Mouse (Mus musculus): ENCODE data around the gene Ube2l3. TPM values are rescaled to one million over a fixed set of nuclear protein-coding genes. Genes with fewer than 3 reads are reported as not detected.

Gene Ube2l3
- polyA plus RNA-seq, 1 experiment from 2014 or later = 316 TPM

DNA sequence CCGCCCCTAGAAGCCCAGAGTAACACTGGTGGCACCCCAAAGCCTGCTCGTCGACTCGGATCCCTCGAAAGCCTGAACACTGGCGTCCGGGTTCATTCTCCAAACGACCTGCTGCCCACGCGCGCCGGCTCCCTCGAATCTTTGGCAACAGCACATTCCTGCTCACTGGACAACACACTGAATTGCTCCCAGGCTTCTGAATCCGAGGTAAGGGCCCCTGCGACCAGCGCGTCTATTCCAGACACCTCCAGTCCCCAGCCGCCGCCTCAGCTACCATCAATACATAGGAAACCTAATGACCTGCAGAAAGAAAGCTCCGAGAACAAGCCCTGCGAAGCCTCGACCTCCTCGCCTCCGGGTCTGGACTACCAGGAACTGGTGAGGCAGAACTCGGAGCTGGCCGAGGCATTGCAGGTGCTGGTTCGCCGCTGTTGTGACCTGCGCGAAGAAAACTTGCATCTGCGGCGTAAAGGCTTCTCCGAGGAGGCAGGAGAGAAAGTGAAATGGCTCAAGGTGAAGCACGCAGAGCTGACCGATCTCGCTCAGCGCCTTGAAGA, 7.0 kb upstream of the Ube2l3 start:
- peak overlapping the region; percentile 59 for H3K4me3 ChIP-seq (replicated peaks; ENCODE audit: low read depth, low read length)
- peak overlapping the region; percentile 99 for H3K4me2 ChIP-seq (ENCODE audit: low read length)
- DNase-seq (ENCODE audit: low spot score) = no peak
- 0 out of 2 replicates have a peak, but pooled peaks cover 4% of the 10 kb centered on the region for H3K27me3 ChIP-seq (ENCODE audit: insufficient read depth, low read length)
- peak overlapping the region; percentile 28; the same call in 1 of the 2 replicates for H3K27ac ChIP-seq
- H3K36me3 ChIP-seq (ENCODE audit: insufficient read depth, low read length) = no peaks in the 10 kb centered on the region
- 1% methylated on average over 37 of the region's 37 CpGs for WGBS
- 0 out of 2 replicates have a peak, but pooled peaks have one; percentile 2 for ATAC-seq (replicated peaks; ENCODE audit: low FRiP score, low read depth)
- H3K9ac ChIP-seq (ENCODE audit: low read depth, low read length) = peak overlapping the region; percentile 2; the same call in 1 of the 2 replicates
- H3K4me1 ChIP-seq (replicated peaks; ENCODE audit: insufficient read depth, low read length) = peaks cover 9% of the 10 kb centered on the region; the same call in 1 of the 2 replicates
- no peaks in the 10 kb centered on the region for H3K9me3 ChIP-seq (replicated peaks; ENCODE audit: low read length)
- TF ChIP-seq CTCF (IDR thresholded peaks at IDR 0.05; ENCODE audit: low read depth) = no peak

DNA sequence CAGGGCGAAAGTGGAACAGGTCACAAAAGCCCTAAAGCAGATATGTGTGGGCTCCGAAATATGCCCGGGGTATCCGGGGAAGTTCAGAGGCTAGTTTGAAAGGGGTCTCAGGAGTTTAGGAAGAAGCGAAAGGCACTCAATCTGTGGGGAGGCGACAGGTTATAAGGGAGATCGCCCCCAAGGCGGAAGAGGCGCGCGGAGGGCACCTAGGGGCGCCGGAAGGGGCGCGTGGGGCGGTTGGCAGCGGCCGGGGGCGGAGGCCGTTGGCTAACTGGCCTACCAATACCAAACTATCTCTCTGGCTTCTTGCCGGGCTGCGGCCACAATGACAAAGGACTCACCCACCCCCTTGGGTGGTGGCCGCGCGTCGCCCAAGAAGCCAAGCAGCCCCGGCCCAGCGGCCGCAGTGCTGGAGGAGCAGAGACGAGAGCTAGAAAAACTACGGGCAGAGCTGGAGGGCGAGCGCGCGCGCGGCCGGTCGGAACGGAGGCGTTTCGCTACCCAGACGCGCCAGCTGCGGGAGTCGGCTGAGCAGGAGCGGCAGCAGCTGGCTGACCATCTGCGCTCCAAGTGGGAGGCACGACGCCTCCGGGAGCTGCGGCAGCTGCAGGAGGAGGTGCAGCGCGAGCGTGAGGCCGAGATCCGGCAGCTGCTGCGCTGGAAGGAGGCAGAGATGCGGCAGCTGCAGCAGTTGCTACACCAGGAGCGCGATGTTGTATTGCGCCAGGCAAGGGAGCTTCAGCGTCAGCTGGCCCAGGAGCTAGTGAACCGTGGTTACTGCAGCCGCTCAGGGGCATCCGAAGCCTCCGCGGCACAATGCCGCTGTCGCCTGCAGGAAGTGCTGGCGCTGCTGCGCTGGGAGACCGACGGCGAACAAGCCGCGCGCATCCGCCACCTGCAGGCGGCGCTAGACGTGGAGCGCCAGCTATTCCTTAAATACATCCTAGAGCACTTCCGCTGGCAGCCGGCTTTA, 6.2 kb upstream of the Ube2l3 start, which contains the start of gene Rimbp3:
TSS of gene Rimbp3 (plus strand) at position 215 of the 973 bp plus-strand sequence.
- Histone ChIP-seq H3K27me3 (ENCODE audit: insufficient read depth, low read length) (0 out of 2 replicates have a peak, but pooled peaks cover 4% of the 10 kb centered on the region), H3K4me2 (ENCODE audit: low read length) (peak within 1 kb of the TSS; percentile 99), H3K36me3 (ENCODE audit: insufficient read depth, low read length) (no peaks in the 10 kb centered on the region), H3K9me3 (replicated peaks; ENCODE audit: low read length) (no peaks in the 10 kb centered on the region), H3K4me3 (replicated peaks; ENCODE audit: low read depth, low read length) (peak within 1 kb of the TSS; percentile 59), H3K27ac (peak within 1 kb of the TSS; percentile 28; the same call in 1 of the 2 replicates), H3K4me1 (replicated peaks; ENCODE audit: insufficient read depth, low read length) (peaks cover 9% of the 10 kb centered on the region; the same call in 1 of the 2 replicates), H3K9ac (ENCODE audit: low read depth, low read length) (peak within 1 kb of the TSS; percentile 55; the same call in 1 of the 2 replicates)
- DNase-seq (ENCODE audit: low spot score) = peak; percentile 90
- under 1% methylated on average over 85 of the region's 85 CpGs for WGBS
- peak; percentile 85 for TF ChIP-seq CTCF (IDR thresholded peaks at IDR 0.05; ENCODE audit: low read depth)
- ATAC-seq (replicated peaks; ENCODE audit: low FRiP score, low read depth) = peak; percentile 79

DNA sequence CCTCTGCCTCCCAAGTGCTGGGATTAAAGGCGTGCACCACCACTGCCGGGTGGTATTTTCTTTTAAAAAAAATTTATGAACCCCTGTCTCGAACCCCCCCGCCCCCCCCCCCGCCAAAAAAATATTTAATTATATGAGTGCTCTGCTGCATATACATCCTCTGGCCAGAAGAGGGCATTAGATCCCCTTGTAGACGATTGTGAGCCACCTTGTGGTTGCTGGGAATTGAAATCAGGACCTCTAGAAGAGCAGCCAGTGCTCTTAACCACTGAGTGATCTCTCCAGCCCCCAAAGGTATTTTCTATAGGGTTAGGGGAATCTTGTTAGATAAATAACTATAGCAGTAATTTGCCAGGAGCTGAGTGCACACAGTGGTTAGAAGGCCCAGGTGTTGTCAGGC, 2.5 kb upstream of the Ube2l3 start:
- Histone ChIP-seq H3K9me3 (replicated peaks; ENCODE audit: low read length) (no peaks in the 10 kb centered on the region), H3K36me3 (ENCODE audit: insufficient read depth, low read length) (no peaks in the 10 kb centered on the region), H3K9ac (ENCODE audit: low read depth, low read length) (no peak overlapping the region), H3K4me3 (replicated peaks; ENCODE audit: low read depth, low read length) (no peak overlapping the region), H3K4me1 (replicated peaks; ENCODE audit: insufficient read depth, low read length) (peaks cover 6% of the 10 kb centered on the region; the same call in 1 of the 2 replicates), H3K27me3 (ENCODE audit: insufficient read depth, low read length) (0 out of 2 replicates have a peak, but pooled peaks cover 4% of the 10 kb centered on the region), H3K27ac (no peak overlapping the region), H3K4me2 (ENCODE audit: low read length) (no peak overlapping the region)
- TF ChIP-seq CTCF (IDR thresholded peaks at IDR 0.05; ENCODE audit: low read depth) = peak; percentile 81
- 7% methylated on average over 6 of the region's 6 CpGs for WGBS
- DNase-seq (ENCODE audit: low spot score) = peak; percentile 74
- ATAC-seq (replicated peaks; ENCODE audit: low FRiP score, low read depth) = no peak

DNA sequence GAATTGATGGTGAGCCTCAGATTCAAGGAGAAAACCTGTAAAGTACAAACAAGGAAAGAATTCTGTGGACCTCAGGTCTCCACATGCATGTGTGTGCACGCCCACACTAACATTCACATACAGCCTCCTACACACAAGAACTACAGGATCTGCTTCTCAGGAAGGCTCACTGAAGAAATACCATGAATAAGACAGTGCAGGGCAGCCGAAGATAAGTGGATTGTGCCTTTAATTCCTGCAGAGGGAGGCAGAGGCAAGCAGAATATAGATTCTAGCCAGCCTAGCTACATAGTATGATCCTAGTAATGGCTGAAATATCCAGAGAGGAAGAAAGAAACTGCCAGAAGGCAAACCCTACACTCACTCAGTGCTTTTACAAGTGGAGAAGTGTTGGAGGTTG, 472 bp downstream of the Ube2l3 start:
- Histone ChIP-seq H3K4me1 (replicated peaks; ENCODE audit: insufficient read depth, low read length) (peaks cover 7% of the 10 kb centered on the region; the same call in 1 of the 2 replicates), H3K36me3 (ENCODE audit: insufficient read depth, low read length) (no peaks in the 10 kb centered on the region), H3K4me3 (replicated peaks; ENCODE audit: low read depth, low read length) (no peak overlapping the region), H3K27ac (no peak overlapping the region; the same call in 1 of the 2 replicates), H3K27me3 (ENCODE audit: insufficient read depth, low read length) (no peaks in the 10 kb centered on the region), H3K9me3 (replicated peaks; ENCODE audit: low read length) (no peaks in the 10 kb centered on the region), H3K9ac (ENCODE audit: low read depth, low read length) (no peak overlapping the region), H3K4me2 (ENCODE audit: low read length) (no peak overlapping the region; the same call in 1 of the 2 replicates)
- TF ChIP-seq CTCF (IDR thresholded peaks at IDR 0.05; ENCODE audit: low read depth) = peak; percentile 76
- DNase-seq (ENCODE audit: low spot score) = peak; percentile 80
- peak; percentile 75; the same call in 1 of the 2 replicates for ATAC-seq (replicated peaks; ENCODE audit: low FRiP score, low read depth)
- 36% methylated on average over 2 of the region's 2 CpGs for WGBS

DNA sequence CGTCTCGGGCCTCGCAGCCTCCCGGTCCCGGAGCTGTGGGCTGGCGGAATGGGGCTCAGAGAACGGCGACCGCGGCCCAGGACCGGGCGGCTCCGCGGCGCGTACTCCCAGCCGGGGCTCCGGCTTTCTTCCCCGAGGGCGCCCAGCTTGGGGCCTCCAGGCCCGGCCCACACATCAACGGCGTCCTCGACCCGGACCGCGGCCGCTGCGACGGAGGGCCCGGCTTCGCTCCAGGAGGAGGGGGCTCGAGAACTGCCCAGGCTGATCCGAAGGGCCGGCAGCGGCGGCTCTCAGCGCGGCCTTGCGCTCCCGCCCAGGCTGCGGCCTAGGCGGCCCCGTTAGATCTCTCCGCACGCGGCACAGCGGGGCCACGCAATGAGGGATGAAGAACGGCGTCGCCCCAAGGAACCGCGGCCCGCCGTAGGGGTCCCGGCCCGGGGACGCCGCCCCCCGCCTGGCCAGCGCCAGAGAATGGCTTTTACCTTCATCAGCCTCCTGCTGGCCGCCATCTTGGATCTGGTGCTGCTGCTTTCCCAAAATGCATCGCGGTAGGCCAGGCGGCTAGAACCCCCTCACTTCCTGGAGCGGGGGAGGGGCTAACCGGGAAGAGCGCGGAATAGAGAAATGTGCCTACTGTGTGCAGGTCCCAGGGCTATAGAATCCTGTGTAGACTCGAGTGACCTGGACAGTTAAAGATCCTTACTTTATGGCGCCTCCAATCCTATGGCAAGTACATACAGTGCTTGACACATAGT, 1.3 kb downstream of the Ube2l3 start:
- Histone ChIP-seq H3K36me3 (ENCODE audit: insufficient read depth, low read length) (no peaks in the 10 kb centered on the region; the same call in 1 of the 2 replicates), H3K4me3 (replicated peaks; ENCODE audit: low read depth, low read length) (peak overlapping the region; percentile 98), H3K27me3 (ENCODE audit: insufficient read depth, low read length) (no peaks in the 10 kb centered on the region), H3K4me1 (replicated peaks; ENCODE audit: insufficient read depth, low read length) (peaks cover 7% of the 10 kb centered on the region; the same call in 1 of the 2 replicates), H3K9me3 (replicated peaks; ENCODE audit: low read length) (no peaks in the 10 kb centered on the region), H3K27ac (peak overlapping the region; percentile 81), H3K4me2 (ENCODE audit: low read length) (peak overlapping the region; percentile 72), H3K9ac (ENCODE audit: low read depth, low read length) (peak overlapping the region; percentile 99)
- peak; percentile 89 for DNase-seq (ENCODE audit: low spot score)
- TF ChIP-seq CTCF (IDR thresholded peaks at IDR 0.05; ENCODE audit: low read depth) = no peak
- peak; percentile 87 for ATAC-seq (replicated peaks; ENCODE audit: low FRiP score, low read depth)
- WGBS = under 1% methylated on average over 69 of the region's 72 CpGs
